ENCODE assay signal across 22 mouse cellular contexts in genomic region chr2:126730502-126730901, GRCm38 (mm10). TPM values are rescaled to one million over a fixed set of nuclear protein-coding genes. Genes with fewer than 3 reads are reported as not detected.
DNase-seq lines count a peak whose midpoint lies in the region; ATAC-seq and TF ChIP-seq lines count a peak whose summit lies in the region.
"Had no signal": no experiment of that assay in that cellular context is flagged by ENCODE, and none has a peak within 500 bp of the region (broad histone marks: within the 10 kb centered on the region; RNA-seq: fewer than 3 reads in every experiment).

No protein-coding gene starts in this region.

- H3K9me3 ChIP-seq in CH12.LX (replicated peaks; ENCODE audit: low read length) (no peaks in the 10 kb centered on the region), ES-E14 (ENCODE audit: control insufficient read depth, insufficient read depth, low read depth, low read length) (no peaks in the 10 kb centered on the region)
- H3K9me3 ChIP-seq: G1E had no signal

- H3K79me2 ChIP-seq in CH12.LX (replicated peaks; ENCODE audit: control insufficient read depth, extremely low read depth, insufficient read depth, poor library complexity, severe bottlenecking), result no peaks in the 10 kb centered on the region

- H3K36me3 ChIP-seq in CH12.LX (replicated peaks in 1 of 2; ENCODE audit: control insufficient read depth in 1 of 2, insufficient read depth in 1 of 2, low read length in 1 of 2), result peaks cover 34 to 86% of the 10 kb centered on the region in 2 experiments
- peaks cover 7% of the 10 kb centered on the region; the same call in 1 of the 2 replicates for H3K36me3 ChIP-seq in ES-E14 (ENCODE audit: control insufficient read depth, insufficient read depth, low read length, poor library complexity, severe bottlenecking)

- TF ChIP-seq EP300 in CH12.LX (IDR thresholded peaks at IDR 0.05; ENCODE audit: low read length), result no peak

- no peaks in the 10 kb centered on the region for H3K27me3 ChIP-seq in CH12.LX (replicated peaks)
- H3K27me3 ChIP-seq: Patski had no signal

- DNase-seq in CH12.LX (ENCODE audit: extremely low read depth) (no peak), ES-E14 (ENCODE audit: low read depth, low spot score) (no peak)
- no peak for DNase-seq in layer of hippocampus, postnatal 36 days
- DNase-seq: adrenal gland, adult 2 months; adrenal gland, adult 8-10 months; adrenal gland, postnatal 10 days; adrenal gland, postnatal 14 days; adrenal gland, postnatal 25 days; adrenal gland, postnatal 36 days; B cell, adult 2 months; cerebellum, adult 11 months; cerebellum, adult 11-12 months; cerebellum, adult 18-20 months; cerebellum, adult 2 months; cerebellum, adult 8-10 months had no signal

- no peaks in the 10 kb centered on the region for H3K4me1 ChIP-seq in CH12.LX (ENCODE audit: control insufficient read depth in 1 of 2, insufficient read depth in 2 of 2)
- H3K4me1 ChIP-seq in ES-E14 (ENCODE audit: control insufficient read depth in 2 of 2, insufficient read depth in 2 of 2, low read length in 2 of 2, poor library complexity in 1 of 2), result no peaks in the 10 kb centered on the region

- TF ChIP-seq CTCF in CH12.LX (conservative IDR thresholded peaks at IDR 0.05 in 1 of 2, IDR thresholded peaks at IDR 0.05 in 1 of 2; ENCODE audit: low read depth in 2 of 2, low read length in 2 of 2), result no peak

- in situ Hi-C loops in CH12.LX (cut with MboI; ENCODE audit: low pct_ligation_motif_present, low pct_unique_long_range_greater_than_20kb, low sequenced_read_pairs), result no loop called here
- in situ Hi-C loops in ES-E14 (cut with MboI; ENCODE audit: low sequenced_read_pairs in 2 of 2, unreplicated experiment in 2 of 2), result no loop called here

- H3K4me3 ChIP-seq in CH12.LX (replicated peaks in 1 of 3; ENCODE audit: low read depth in 2 of 3, low read length in 2 of 3, poor library complexity in 1 of 3) (no peak overlapping the region), ES-E14 (ENCODE audit: insufficient read depth in 1 of 2, low read depth in 1 of 2, low read length in 2 of 2, poor library complexity in 1 of 2, severe bottlenecking in 1 of 2) (no peak overlapping the region)

- no peak overlapping the region for H3K4me2 ChIP-seq in CH12.LX (ENCODE audit: insufficient read depth, low read depth, poor library complexity, severe bottlenecking)

- dilution Hi-C loops in CH12.LX (cut with MboI; ENCODE audit: extremely low pct_ligation_motif_present, extremely low pct_unique_long_range_greater_than_20kb, low sequenced_read_pairs), result no loop called here

- H3K27ac ChIP-seq in CH12.LX (ENCODE audit: insufficient read depth, low read depth), result no peak overlapping the region
- no peak overlapping the region for H3K27ac ChIP-seq in ES-E14 (ENCODE audit: insufficient read depth, low read depth, low read length, poor library complexity, severe bottlenecking)

- H3K9ac ChIP-seq in CH12.LX (ENCODE audit: insufficient read depth, low read depth) (no peak overlapping the region), ES-E14 (ENCODE audit: insufficient read depth, low read depth, low read length, poor library complexity, severe bottlenecking) (no peak overlapping the region)

- TF ChIP-seq POLR2A in CH12.LX (IDR thresholded peaks at IDR 0.05; ENCODE audit: low read depth, low read length), result no peak

- TF ChIP-seq RAD21 in CH12.LX (IDR thresholded peaks at IDR 0.05; ENCODE audit: low read depth, low read length), result no peak

- no peak for ATAC-seq in megakaryocyte-erythroid progenitor cell, adult 5-6 weeks (replicated peaks; ENCODE audit: low FRiP score, low TSS enrichment, poor library complexity, severe bottlenecking)
- ATAC-seq: activated CD4-positive, CD25-positive, alpha-beta regulatory T cell, adult 4 months; CD4-positive, CD25-positive, alpha-beta regulatory T cell, adult 4 months; Patski had no signal

TF ChIP-seq in CH12.LX, 34 proteins besides CTCF, POLR2A, EP300 and RAD21:
- TF ChIP-seq MAFK (IDR thresholded peaks at IDR 0.05; ENCODE audit: insufficient replicate concordance, low read length) (peak; percentile 69), CHD2 (IDR thresholded peaks at IDR 0.05; ENCODE audit: low read length) (no peak)

TF ChIP-seq in ES-E14, 5 proteins besides CTCF, POLR2A, EP300 and RAD21:
- peak; percentile 84 for TF ChIP-seq MAFK (IDR thresholded peaks at IDR 0.05; ENCODE audit: insufficient read depth, low read depth, low read length)
- TF ChIP-seq ZNF384 (IDR thresholded peaks at IDR 0.05; ENCODE audit: low read depth, low read length), result no peak

RNA-seq across cellular contexts. Expression of gene Usp8, which starts 23.4 kb away (rescaled TPM):
- 24.2 TPM in 2 replicates for total RNA-seq in CH12.LX (2012; rRNA removed)
- 23.5 and 24.1 TPM in 2 replicates for total RNA-seq in CH12.LX (2014; rRNA removed)
- polyA plus RNA-seq in CH12.LX (2012; ENCODE audit: insufficient read length, low read depth), result 41.5 and 43.0 TPM in 2 replicates
- 30.5 and 34.6 TPM in 2 replicates for total RNA-seq in ES-E14 (2012; rRNA removed)
- total RNA-seq in megakaryocyte-erythroid progenitor cell, adult 5-6 weeks (2014; fragmentation: Nextera tagmentation), result 37.5 and 40.1 TPM in 2 replicates
- total RNA-seq in megakaryocyte-erythroid progenitor cell, adult 5-6 weeks (2017), result 49.3 and 50.4 TPM in 2 replicates
- 10 to 100 TPM; 49.9 to 52.4 TPM for total RNA-seq in layer of hippocampus, postnatal 36 days (2021)

RNA-seq across cellular contexts. Expression of gene Usp50, which starts 52.8 kb away (rescaled TPM):
- total RNA-seq in CH12.LX (2012; rRNA removed) (0.84 and 0.89 TPM in 2 replicates), CH12.LX (2014; rRNA removed) (3.2 and 3.7 TPM in 2 replicates), ES-E14 (2012; rRNA removed) (3.4 and 3.9 TPM in 2 replicates)
- 0.37 TPM in 2 replicates for polyA plus RNA-seq in CH12.LX (2012; ENCODE audit: insufficient read length, low read depth)
- 1.1 and 1.4 TPM in 2 replicates for total RNA-seq in megakaryocyte-erythroid progenitor cell, adult 5-6 weeks (2014; fragmentation: Nextera tagmentation)
- total RNA-seq in megakaryocyte-erythroid progenitor cell, adult 5-6 weeks (2017), result 0.88 TPM in 1 of 2 replicates, not detected in the other
- total RNA-seq in layer of hippocampus, postnatal 36 days (2021), result 1 to 10 TPM; 2.9 to 3.2 TPM
- total RNA-seq: adrenal gland, adult 18-20 months; adrenal gland, adult 2 months; adrenal gland, postnatal 10 days; adrenal gland, postnatal 14 days; adrenal gland, postnatal 25 days; adrenal gland, postnatal 36 days; adrenal gland, postnatal 4 days had no signal

RNA-seq across cellular contexts. Expression of gene Gabpb1, which starts 54.4 kb away (rescaled TPM):
- 23.9 and 25.5 TPM in 2 replicates for total RNA-seq in CH12.LX (2012; rRNA removed)
- total RNA-seq in CH12.LX (2014; rRNA removed), result 50.1 and 56.8 TPM in 2 replicates
- 50.2 and 52.1 TPM in 2 replicates for polyA plus RNA-seq in CH12.LX (2012; ENCODE audit: insufficient read length, low read depth)
- total RNA-seq in ES-E14 (2012; rRNA removed), result 19.0 and 21.8 TPM in 2 replicates
- total RNA-seq in megakaryocyte-erythroid progenitor cell, adult 5-6 weeks (2014; fragmentation: Nextera tagmentation), result 26.1 and 35.4 TPM in 2 replicates
- 32.0 and 36.5 TPM in 2 replicates for total RNA-seq in megakaryocyte-erythroid progenitor cell, adult 5-6 weeks (2017)
- total RNA-seq in layer of hippocampus, postnatal 36 days (2021), result 10 to 100 TPM; 17.1 to 23.0 TPM
